Mouse (Mus musculus) limb, embryonic 13.5 days (tissue): ENCODE measurements around the gene Etv4. TPM values are rescaled to one million over a fixed set of nuclear protein-coding genes. Genes with fewer than 3 reads are reported as not detected.

Source experiments
- ATAC-seq: fragments of 200-750 bp; cut with Nextera tagmentation; 2 replicates; pipeline ENCODE4 v1.8.0; 2017; ENCODE audit warnings: low read depth, moderate number of reproducible peaks, moderate TSS enrichment; ENCODE audit not compliant: low FRiP score
- H3K27ac ChIP-seq: fragments of 300-500 bp; sonication (generic); 2 replicates; pipeline ENCODE4 v1.5.1; 2015; ENCODE audit warnings: inconsistent platforms, mild to moderate bottlenecking, moderate library complexity
- H3K27me3 ChIP-seq: fragments of 300-500 bp; sonication (generic); 2 replicates; pipeline ENCODE4 v1.6.1; 2015; ENCODE audit warnings: mild to moderate bottlenecking, inconsistent platforms
- H3K36me3 ChIP-seq: fragments of 300-500 bp; sonication (generic); 2 replicates; pipeline ENCODE4 v1.6.1; 2015; ENCODE audit warnings: inconsistent platforms, mild to moderate bottlenecking, moderate library complexity
- H3K4me1 ChIP-seq: fragments of 300-500 bp; sonication (generic); 2 replicates; pipeline ENCODE4 v1.6.1; 2015; ENCODE audit warnings: inconsistent platforms
- H3K4me2 ChIP-seq: fragments of 300-500 bp; sonication (generic); replicated peaks from 2 replicates; pipeline ENCODE4 v1.6.1; 2015; ENCODE audit warnings: inconsistent platforms, mild to moderate bottlenecking, moderate library complexity
- H3K4me3 ChIP-seq: fragments of 300-500 bp; sonication (generic); 2 replicates; pipeline ENCODE4 v1.5.1; 2015; ENCODE audit warnings: moderate library complexity, mild to moderate bottlenecking, inconsistent platforms
- H3K9ac ChIP-seq: fragments of 300-500 bp; sonication (generic); 2 replicates; pipeline ENCODE4 v1.6.1; 2015; ENCODE audit warnings: mild to moderate bottlenecking, inconsistent platforms
- H3K9me3 ChIP-seq: fragments of 300-500 bp; sonication (generic); 2 replicates; pipeline ENCODE4 v1.6.1; 2016; ENCODE audit warnings: inconsistent platforms
- WGBS: fragments of 180-500 bp; shearing (Covaris S2); methylation state at CpG from one replicate; pipeline ENCODE4 v1.1.7; 2015; 5-methylcytosine and 5-hydroxymethylcytosine counted together
- polyA plus RNA-seq: library from polyadenylated mRNA; unstranded; fragments of >200 nt; fragmentation: Nextera tagmentation; extraction: Ambion mirVana; gene quantifications from 2 replicates; pipeline ENCODE4 v1.2.1, GENCODE M21; 2015

The Etv4 gene
- polyA plus RNA-seq, 1 experiment from 2014 or later: 17.9 TPM

DNA sequence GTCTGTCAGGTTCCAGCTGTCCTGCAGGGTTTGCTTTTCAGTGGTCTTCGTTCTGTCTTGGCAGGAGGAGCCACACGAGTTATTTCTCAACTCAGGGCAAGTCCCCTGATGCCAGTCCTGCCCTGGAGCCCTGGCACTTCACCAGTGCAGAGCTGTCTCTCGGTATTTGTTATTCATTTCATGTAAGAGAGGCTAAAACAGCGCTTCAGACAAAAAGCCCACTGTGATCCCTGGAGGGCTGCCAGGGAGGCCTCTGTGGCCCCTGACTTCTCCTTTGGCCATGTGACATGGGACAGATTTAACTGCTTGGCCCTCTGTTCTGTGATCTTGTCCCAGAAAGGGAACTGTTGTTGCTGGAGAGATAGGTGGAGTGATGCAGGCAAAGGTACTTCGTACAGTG is 26.7 kb downstream of the Etv4 start:
- no peak overlapping the region for H3K27ac ChIP-seq
- WGBS: 83% methylated on average over 5 of the region's 5 CpGs
- no peak overlapping the region for H3K9ac ChIP-seq
- H3K4me3 ChIP-seq: no peak overlapping the region
- peaks cover 95% of the 10 kb centered on the region for H3K36me3 ChIP-seq
- H3K27me3 ChIP-seq: no peaks in the 10 kb centered on the region
- no peak overlapping the region for H3K4me2 ChIP-seq
- no peaks in the 10 kb centered on the region for H3K9me3 ChIP-seq
- no peaks in the 10 kb centered on the region for H3K4me1 ChIP-seq
- no peak for ATAC-seq

DNA sequence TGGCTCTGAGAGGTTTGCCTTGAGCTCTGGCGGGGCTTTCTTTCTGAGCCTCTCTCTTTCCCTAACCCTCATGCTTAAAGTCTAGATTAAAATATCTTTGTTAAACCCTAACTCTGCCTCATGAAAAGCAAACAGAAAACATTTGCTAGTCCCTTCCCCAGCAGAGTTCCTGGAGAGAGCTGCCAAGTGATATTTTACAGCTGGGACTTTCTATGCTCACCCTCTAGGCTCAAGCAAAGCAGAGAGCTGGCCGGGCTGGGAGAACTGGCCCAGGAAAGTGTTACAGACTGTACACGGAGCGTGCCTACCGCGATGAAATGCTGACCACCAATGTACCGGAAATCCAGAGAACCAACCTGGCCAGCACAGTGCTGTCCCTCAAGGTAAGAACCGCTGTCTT is 27.8 kb downstream of the Etv4 start:
- Histone ChIP-seq H3K4me3 (no peak overlapping the region), H3K9ac (no peak overlapping the region), H3K9me3 (no peaks in the 10 kb centered on the region), H3K4me2 (no peak overlapping the region), H3K4me1 (no peaks in the 10 kb centered on the region), H3K36me3 (peaks cover 97% of the 10 kb centered on the region), H3K27me3 (no peaks in the 10 kb centered on the region), H3K27ac (no peak overlapping the region)
- WGBS: 94% methylated on average over 8 of the region's 8 CpGs
- ATAC-seq: no peak

DNA sequence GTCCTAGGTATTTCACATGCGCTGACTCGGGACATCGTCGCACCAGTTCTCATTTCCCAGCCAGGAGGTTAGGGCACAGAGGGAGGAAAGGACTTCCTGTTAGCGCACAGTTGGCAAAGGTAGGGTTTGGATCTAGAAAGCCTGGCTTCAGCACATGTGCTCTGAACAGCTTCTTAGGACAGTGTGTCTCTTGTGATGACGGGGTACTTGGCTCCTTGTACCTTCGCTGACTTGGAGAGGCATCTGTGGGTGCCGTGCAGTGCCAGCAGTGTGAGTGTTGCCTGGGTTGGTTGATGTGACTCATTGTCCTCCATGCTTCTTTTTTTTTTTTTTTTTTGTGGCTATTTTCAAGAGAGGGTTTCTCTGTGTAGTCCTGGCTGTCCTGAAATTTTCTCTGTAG is 28.6 kb downstream of the Etv4 start:
- no peaks in the 10 kb centered on the region for H3K9me3 ChIP-seq

DNA sequence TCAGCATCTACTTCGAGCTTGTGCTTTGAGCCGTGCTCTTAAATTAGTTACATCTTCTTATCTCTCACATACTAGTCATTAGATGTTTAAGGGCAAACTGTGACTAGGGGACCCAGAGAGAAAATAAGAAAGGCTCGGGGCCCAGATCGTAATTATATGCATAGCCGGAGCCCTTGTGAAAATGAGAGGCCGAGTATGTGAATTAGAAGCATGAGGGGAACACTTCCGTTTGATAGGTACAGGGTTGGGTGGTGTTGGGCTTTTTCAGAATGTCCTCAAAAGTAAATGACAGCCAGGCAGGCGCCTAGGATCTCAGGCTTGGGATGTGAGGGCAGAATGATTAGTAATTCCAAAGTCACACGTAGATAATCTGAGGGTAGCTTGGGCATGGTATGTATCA is 51.6 kb downstream of the Etv4 start:
- Histone ChIP-seq H3K9ac (peak overlapping the region; percentile 83), H3K9me3 (no peaks in the 10 kb centered on the region), H3K36me3 (peaks cover 42% of the 10 kb centered on the region), H3K27me3 (no peaks in the 10 kb centered on the region), H3K27ac (no peak overlapping the region), H3K4me1 (peaks cover 12% of the 10 kb centered on the region), H3K4me3 (peak overlapping the region; percentile 69), H3K4me2 (peak overlapping the region; percentile 88)
- no peak for ATAC-seq
- 26% methylated on average over 9 of the region's 9 CpGs for WGBS

More for the DNA sequence above, 28.6 kb downstream of the Etv4 start:
- H3K27me3 ChIP-seq: no peaks in the 10 kb centered on the region
- H3K9ac ChIP-seq: no peak overlapping the region
- no peak overlapping the region for H3K4me3 ChIP-seq
- no peak for ATAC-seq
- no peak overlapping the region for H3K4me2 ChIP-seq
- H3K27ac ChIP-seq: no peak overlapping the region
- H3K36me3 ChIP-seq: peaks cover 97% of the 10 kb centered on the region
- WGBS: 96% methylated on average over 8 of the region's 8 CpGs
- H3K4me1 ChIP-seq: no peaks in the 10 kb centered on the region

DNA sequence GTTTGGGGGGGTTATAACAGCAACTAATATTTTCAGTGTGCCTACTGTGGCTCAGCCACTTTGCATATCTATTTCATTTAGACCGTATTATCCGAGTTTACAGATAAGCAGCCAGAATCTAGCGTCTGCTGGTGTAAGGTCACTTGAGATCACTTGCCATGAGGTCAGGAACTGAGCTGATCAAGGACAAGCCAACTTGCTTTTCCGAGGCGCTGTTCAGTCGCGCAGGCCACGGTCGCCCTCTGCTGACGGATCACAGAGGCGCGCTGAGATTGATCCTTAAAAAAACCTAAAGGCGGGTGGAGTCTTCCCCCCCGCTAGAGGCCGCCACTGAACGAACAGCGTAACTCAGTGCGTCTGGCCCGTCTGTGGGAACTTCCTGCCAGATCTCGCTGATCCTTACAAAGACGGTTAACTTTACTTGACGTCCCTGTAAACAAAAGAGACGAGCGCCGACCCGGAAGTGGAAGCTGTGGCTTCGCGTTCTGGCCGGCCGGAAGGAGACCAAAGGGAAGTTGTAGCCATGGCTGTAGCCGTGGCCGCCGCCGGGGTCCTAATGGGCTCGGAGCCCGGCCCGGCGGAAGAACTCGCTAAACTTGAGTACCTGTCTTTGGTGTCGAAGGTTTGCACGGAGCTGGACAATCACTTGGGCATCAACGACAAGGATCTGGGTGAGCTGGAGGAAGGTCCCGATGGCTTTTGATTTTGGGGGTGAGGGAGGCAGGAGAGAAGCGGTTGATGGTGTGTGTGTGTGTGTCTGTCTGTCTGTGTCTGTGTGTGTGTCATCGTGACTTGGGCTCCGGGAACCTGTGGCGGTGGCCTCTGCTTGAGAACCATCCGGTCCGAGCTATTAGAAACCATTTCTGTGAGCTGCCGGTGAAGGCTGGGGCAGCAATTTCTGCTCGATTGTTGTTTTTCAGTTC is 52.4 kb downstream of the Etv4 start, which contains the start of gene Dhx8:
Gene Dhx8, plus strand, starts transcription at position 402 of the 923 bp plus-strand sequence.
- Histone ChIP-seq H3K27me3 (no peaks in the 10 kb centered on the region), H3K4me2 (peak within 1 kb of the TSS; percentile 88), H3K27ac (no peak within 1 kb of the TSS), H3K9ac (peak within 1 kb of the TSS; percentile 83), H3K4me3 (peak within 1 kb of the TSS; percentile 69), H3K9me3 (no peaks in the 10 kb centered on the region), H3K36me3 (peaks cover 33% of the 10 kb centered on the region), H3K4me1 (peaks cover 12% of the 10 kb centered on the region)
- ATAC-seq: peak; percentile 99
- under 1% methylated on average over 51 of the region's 51 CpGs for WGBS

DNA sequence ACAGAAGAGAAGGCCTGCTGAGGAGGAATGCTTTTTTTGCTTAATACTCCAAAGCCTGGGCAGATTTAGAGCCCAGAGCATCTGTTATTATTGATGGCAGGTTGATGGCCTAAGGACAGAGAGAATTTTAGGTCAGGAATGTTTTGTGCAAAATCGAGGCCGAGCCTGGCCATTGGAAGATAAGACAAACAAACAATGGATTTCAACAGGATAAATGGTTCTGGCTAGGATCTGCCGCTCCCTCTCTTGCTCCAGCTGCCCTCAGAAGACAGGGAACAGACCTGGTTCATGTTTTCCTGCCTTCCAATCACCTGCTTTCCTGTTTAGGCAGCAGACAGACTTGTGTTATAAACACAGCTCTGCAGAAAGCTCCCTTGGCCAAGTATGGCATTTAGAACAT is 55.9 kb downstream of the Etv4 start:
- no peak overlapping the region for H3K9ac ChIP-seq
- no peaks in the 10 kb centered on the region for H3K9me3 ChIP-seq
- ATAC-seq: no peak
- H3K4me3 ChIP-seq: no peak overlapping the region
- no peak overlapping the region for H3K4me2 ChIP-seq
- no peaks in the 10 kb centered on the region for H3K36me3 ChIP-seq
- H3K4me1 ChIP-seq: peaks cover 12% of the 10 kb centered on the region
- no peaks in the 10 kb centered on the region for H3K27me3 ChIP-seq
- WGBS: 28% methylated on average over 3 of the region's 3 CpGs
- no peak overlapping the region for H3K27ac ChIP-seq

DNA sequence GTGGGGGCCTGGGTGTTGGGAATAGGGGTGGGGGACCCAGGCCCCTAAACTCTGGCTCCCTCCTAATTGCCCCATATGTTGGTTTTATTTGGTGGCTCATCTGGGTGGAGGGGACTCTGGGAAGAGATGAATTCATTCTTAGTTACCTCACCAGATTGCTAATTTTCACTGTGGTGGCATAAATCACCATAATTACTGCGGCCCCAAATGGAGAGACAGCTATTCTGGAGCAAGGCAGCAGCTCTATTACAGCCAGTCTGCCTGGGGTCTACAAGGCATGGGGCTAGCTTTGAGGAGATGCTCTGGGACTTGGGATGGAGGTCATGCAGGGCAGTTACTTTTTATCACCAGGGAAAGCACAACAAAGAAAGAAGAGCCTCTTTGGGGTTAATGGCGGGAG is 58.4 kb downstream of the Etv4 start:
- no peaks in the 10 kb centered on the region for H3K27me3 ChIP-seq
- no peak overlapping the region for H3K27ac ChIP-seq
- ATAC-seq: no peak
- H3K9me3 ChIP-seq: no peaks in the 10 kb centered on the region
- 13% methylated on average over 2 of the region's 2 CpGs for WGBS
- no peak overlapping the region for H3K4me3 ChIP-seq
- H3K4me2 ChIP-seq: no peak overlapping the region
- no peaks in the 10 kb centered on the region; the same call in 1 of the 2 replicates for H3K4me1 ChIP-seq
- no peaks in the 10 kb centered on the region for H3K36me3 ChIP-seq
- 0 out of 2 replicates have a peak overlapping the region, but pooled peaks have one; percentile 26 for H3K9ac ChIP-seq

DNA sequence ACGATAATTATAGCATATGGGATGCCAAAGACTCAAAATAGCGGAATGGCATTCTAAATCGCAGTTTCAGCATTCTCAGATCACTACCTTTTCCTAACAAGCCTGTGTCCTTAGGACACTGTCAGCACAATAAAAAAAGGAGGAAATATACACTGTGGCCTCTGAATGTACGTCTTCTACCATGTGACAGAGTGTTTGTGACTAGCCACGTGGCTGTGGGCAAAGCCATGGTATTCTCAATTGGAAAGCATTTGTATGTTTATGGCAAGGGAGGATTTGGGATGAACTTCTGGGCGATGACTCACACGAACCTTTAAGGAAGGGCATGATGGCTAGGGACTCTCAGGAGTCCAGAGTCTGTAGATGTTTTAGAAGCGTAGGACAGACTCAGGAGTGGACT is 60.1 kb downstream of the Etv4 start:
- 79% methylated on average over 8 of the region's 8 CpGs for WGBS

DNA sequence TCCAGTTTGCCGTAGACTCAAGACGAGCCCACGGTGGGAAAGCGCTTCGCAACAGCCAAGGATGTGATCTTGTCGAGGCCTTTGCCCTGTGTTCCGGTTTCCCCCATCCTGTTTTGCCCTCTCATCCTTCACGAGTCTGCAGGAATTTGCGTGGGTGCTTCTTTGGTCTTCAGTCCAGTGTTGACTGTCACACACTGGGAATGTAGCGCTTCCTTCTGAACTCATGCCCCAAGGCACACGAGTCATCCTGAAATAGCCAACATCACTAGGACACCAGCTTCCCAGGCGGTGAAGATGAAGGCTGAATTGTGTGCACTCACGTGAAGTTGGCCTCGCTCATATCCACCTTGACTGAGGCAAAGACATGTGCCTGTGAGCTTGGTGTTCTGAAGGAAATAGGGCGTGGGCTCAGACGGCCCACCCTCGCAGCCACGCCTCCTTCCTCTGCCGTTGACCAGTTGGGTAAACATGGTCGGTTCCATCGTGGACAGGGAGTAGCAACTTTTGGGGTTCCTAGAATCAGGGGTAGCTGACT is 65.1 kb downstream of the Etv4 start:
- Histone ChIP-seq H3K9me3 (no peaks in the 10 kb centered on the region), H3K27ac (no peak overlapping the region), H3K4me2 (no peak overlapping the region), H3K9ac (no peak overlapping the region), H3K4me1 (peaks cover 4% of the 10 kb centered on the region; the same call in 1 of the 2 replicates), H3K27me3 (no peaks in the 10 kb centered on the region), H3K36me3 (no peaks in the 10 kb centered on the region), H3K4me3 (no peak overlapping the region)
- WGBS: 85% methylated on average over 21 of the region's 21 CpGs
- no peak for ATAC-seq

More for the DNA sequence above, 60.1 kb downstream of the Etv4 start:
- Histone ChIP-seq H3K9ac (no peak overlapping the region), H3K27me3 (no peaks in the 10 kb centered on the region), H3K36me3 (no peaks in the 10 kb centered on the region), H3K4me3 (no peak overlapping the region), H3K27ac (no peak overlapping the region), H3K9me3 (no peaks in the 10 kb centered on the region), H3K4me1 (no peaks in the 10 kb centered on the region; the same call in 1 of the 2 replicates), H3K4me2 (no peak overlapping the region)
- ATAC-seq: no peak

Other genes starting within 250 kb of the Etv4 start
- 12.1 and 13.6 TPM in 2 replicates for gene Brca1, start 233.4 kb downstream of the Etv4 start, polyA plus RNA-seq
- gene Nbr1, start 233.2 kb downstream of the Etv4 start, polyA plus RNA-seq: 70.9 and 78.1 TPM in 2 replicates
- gene Tmem106a, start 203.1 kb downstream of the Etv4 start, polyA plus RNA-seq: 3.2 and 3.6 TPM in 2 replicates
- not detected in 2 replicates for gene Gm11634, start 186.1 kb downstream of the Etv4 start, polyA plus RNA-seq
- gene Rdm1, start 158.2 kb downstream of the Etv4 start, polyA plus RNA-seq: 42.6 and 47.4 TPM in 2 replicates
- gene Arl4d, start 119.8 kb downstream of the Etv4 start, polyA plus RNA-seq: 2.0 and 2.2 TPM in 2 replicates
- gene Dhx8, start 52.5 kb downstream of the Etv4 start, polyA plus RNA-seq: 47.4 and 47.9 TPM in 2 replicates
- 17.1 and 20.8 TPM in 2 replicates for gene Meox1, start 109.0 kb upstream of the Etv4 start, polyA plus RNA-seq
- gene Sost, start 181.6 kb upstream of the Etv4 start, polyA plus RNA-seq: 0.38 TPM in 2 replicates
- not detected in 2 replicates for gene Cfap97d1, start 198.9 kb upstream of the Etv4 start, polyA plus RNA-seq
- 18.6 and 19.4 TPM in 2 replicates for gene Dusp3, start 201.6 kb upstream of the Etv4 start, polyA plus RNA-seq
- gene Mpp3, start 243.1 kb upstream of the Etv4 start, polyA plus RNA-seq: 10.0 and 10.2 TPM in 2 replicates